Mouse (Mus musculus) intestine, embryonic 14.5 days (tissue): ENCODE results near the gene Khk. TPM values are rescaled to one million over a fixed set of nuclear protein-coding genes. Genes with fewer than 3 reads are reported as not detected.

Experiments
- ATAC-seq: fragments of 200-750 bp; cut with Nextera tagmentation; replicated peaks from 2 replicates; pipeline ENCODE4 v1.8.0; 2017; ENCODE audit warnings: low read depth, moderate number of reproducible peaks, moderate TSS enrichment, moderate library complexity; ENCODE audit not compliant: low FRiP score, low TSS enrichment
- DNase-seq: peaks from one replicate; pipeline ENCODE4 v3.0.0-alpha.2; 2018; ENCODE audit warnings: low spot score
- H3K27ac ChIP-seq: fragments of 300-500 bp; sonication (generic); 2 replicates; pipeline ENCODE4 v1.5.1; 2014; ENCODE audit warnings: low read depth, mild to moderate bottlenecking, control low read depth
- H3K27me3 ChIP-seq: fragments of 300-500 bp; sonication (generic); replicated peaks from 2 replicates; pipeline ENCODE4 v1.6.1; 2014; ENCODE audit warnings: low read length, control low read depth; ENCODE audit not compliant: control insufficient read depth, insufficient read depth
- H3K36me3 ChIP-seq: fragments of 300-500 bp; sonication (generic); 2 replicates; pipeline ENCODE4 v1.6.1; 2014; ENCODE audit warnings: low read length, control low read depth; ENCODE audit not compliant: control insufficient read depth, insufficient read depth
- H3K4me1 ChIP-seq: fragments of 300-500 bp; sonication (generic); replicated peaks from 2 replicates; pipeline ENCODE4 v1.6.1; 2014; ENCODE audit warnings: low read length, control low read depth, mixed read lengths; ENCODE audit not compliant: control insufficient read depth, insufficient read depth
- H3K4me2 ChIP-seq: fragments of 300-500 bp; sonication (generic); 2 replicates; pipeline ENCODE4 v1.6.1; 2014; ENCODE audit warnings: low read length
- H3K4me3 ChIP-seq: fragments of 300-500 bp; sonication (generic); 2 replicates; pipeline ENCODE4 v1.5.1; 2014; ENCODE audit warnings: low read depth, low read length, control low read depth, mixed read lengths
- H3K9ac ChIP-seq: fragments of 300-500 bp; sonication (generic); 2 replicates; pipeline ENCODE4 v1.6.1; 2014; ENCODE audit warnings: mild to moderate bottlenecking, low read length
- H3K9me3 ChIP-seq: fragments of 300-500 bp; sonication (generic); 2 replicates; pipeline ENCODE4 v1.6.1; 2016; ENCODE audit warnings: low read length, control low read depth; ENCODE audit not compliant: control insufficient read depth
- WGBS: fragments of 180-500 bp; shearing (Covaris S2); extraction: QIAGEN DNeasy Blood & Tissue Kit; methylation state at CpG from one replicate; pipeline ENCODE4 v1.1.7; 2014; 5-methylcytosine and 5-hydroxymethylcytosine counted together
- polyA plus RNA-seq: library from polyadenylated mRNA; unstranded; fragments of >200 nt; fragmentation: Nextera tagmentation; extraction: Ambion mirVana; gene quantifications from 2 replicates; pipeline ENCODE4 v1.2.1, GENCODE M21; 2014

The Khk gene
- polyA plus RNA-seq, 1 experiment from 2014 or later = 21.6 TPM

DNA sequence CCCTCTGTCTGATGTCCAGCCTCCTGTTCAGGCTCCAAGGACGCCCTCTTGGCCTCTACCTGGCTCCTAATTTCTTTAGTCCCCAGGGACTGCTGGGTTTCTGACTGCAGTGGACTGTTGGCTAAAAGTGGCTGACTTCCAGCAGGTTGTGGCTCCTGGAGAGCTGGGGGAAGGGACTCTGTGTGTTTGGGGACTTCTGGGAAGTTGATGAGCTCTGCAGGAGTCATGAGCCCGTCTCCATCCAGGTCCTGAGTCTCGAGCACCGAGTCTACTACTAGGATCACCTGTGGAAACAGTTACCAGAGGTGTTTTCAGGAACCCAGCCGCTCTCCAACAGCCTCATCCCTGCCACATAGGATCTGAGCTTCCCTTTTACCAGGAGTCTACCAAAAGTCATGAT lies 12.5 kb downstream of the Khk start:
- Histone ChIP-seq H3K27me3 (no peaks in the 10 kb centered on the region), H3K27ac (no peak overlapping the region), H3K9me3 (no peaks in the 10 kb centered on the region), H3K4me1 (no peaks in the 10 kb centered on the region), H3K4me3 (no peak overlapping the region), H3K36me3 (no peaks in the 10 kb centered on the region), H3K4me2 (no peak overlapping the region), H3K9ac (no peak overlapping the region)
- DNase-seq = no peak
- 69% methylated on average over 5 of the region's 5 CpGs for WGBS
- no peak for ATAC-seq

GRCm38 (mm10) chr5:30934725-30935461 lies 13.7 kb downstream of the Khk start:
- Histone ChIP-seq H3K4me3 (no peak overlapping the region), H3K36me3 (no peaks in the 10 kb centered on the region), H3K4me1 (no peaks in the 10 kb centered on the region), H3K27ac (no peak overlapping the region), H3K27me3 (no peaks in the 10 kb centered on the region), H3K9ac (no peak overlapping the region), H3K4me2 (no peak overlapping the region), H3K9me3 (no peaks in the 10 kb centered on the region)
- WGBS = 92% methylated on average over 5 of the region's 5 CpGs
- DNase-seq (no peak), ATAC-seq (no peak)

DNA sequence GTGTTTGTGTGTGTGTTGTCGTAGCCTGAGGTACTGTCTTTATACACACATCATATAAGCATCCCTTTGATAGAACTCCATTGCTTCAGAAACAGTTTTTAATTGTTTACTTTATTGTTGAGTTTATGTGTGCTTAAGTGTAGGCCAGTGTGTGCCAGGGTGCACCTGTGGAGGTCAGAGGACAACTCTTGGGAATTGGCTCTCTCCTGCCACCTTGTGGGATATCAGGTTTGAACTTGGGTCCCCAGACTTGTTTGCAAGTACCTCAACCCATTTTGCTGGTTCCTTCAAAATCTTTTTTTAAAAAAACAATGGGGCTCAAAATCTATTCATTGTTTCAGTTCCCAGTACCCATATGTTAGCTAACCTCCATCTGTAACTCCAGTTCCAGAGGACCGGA lies 21.8 kb downstream of the Khk start:
- 0 out of 2 replicates have a peak, but pooled peaks cover 2% of the 10 kb centered on the region for H3K4me1 ChIP-seq
- ATAC-seq (no peak), DNase-seq (no peak)
- peaks cover 18% of the 10 kb centered on the region for H3K27me3 ChIP-seq
- 92% methylated on average over 2 of the region's 2 CpGs for WGBS
- H3K4me2 ChIP-seq = no peak overlapping the region
- H3K9me3 ChIP-seq = no peaks in the 10 kb centered on the region
- no peaks in the 10 kb centered on the region for H3K36me3 ChIP-seq
- no peak overlapping the region for H3K27ac ChIP-seq
- H3K9ac ChIP-seq = no peak overlapping the region
- no peak overlapping the region for H3K4me3 ChIP-seq

GRCm38 (mm10) chr5:30944344-30944743 lies 23.1 kb downstream of the Khk start:
- WGBS = 88% methylated on average over 6 of the region's 6 CpGs
- H3K4me3 ChIP-seq = no peak overlapping the region
- ATAC-seq (no peak), DNase-seq (no peak)
- H3K4me1 ChIP-seq = 0 out of 2 replicates have a peak, but pooled peaks cover 2% of the 10 kb centered on the region
- no peak overlapping the region for H3K4me2 ChIP-seq
- H3K36me3 ChIP-seq = no peaks in the 10 kb centered on the region
- H3K27ac ChIP-seq = no peak overlapping the region
- no peaks in the 10 kb centered on the region for H3K9me3 ChIP-seq
- H3K9ac ChIP-seq = no peak overlapping the region
- peaks cover 18% of the 10 kb centered on the region for H3K27me3 ChIP-seq

- no peaks in the 10 kb centered on the region for H3K9me3 ChIP-seq
- peaks cover 18% of the 10 kb centered on the region for H3K27me3 ChIP-seq
- no peaks in the 10 kb centered on the region for H3K36me3 ChIP-seq
- H3K4me1 ChIP-seq = 0 out of 2 replicates have a peak, but pooled peaks cover 6% of the 10 kb centered on the region
- H3K4me3 ChIP-seq = peak within 1 kb of the TSS; percentile 41
- peak within 1 kb of the TSS; percentile 75 for H3K4me2 ChIP-seq
- DNase-seq = peak; percentile 74
- H3K27ac ChIP-seq = no peak within 1 kb of the TSS
- peak; percentile 54 for ATAC-seq
- H3K9ac ChIP-seq = peak within 1 kb of the TSS; percentile 47
- 5% methylated on average over 42 of the region's 44 CpGs for WGBS
These were observed 23.9 kb downstream of the Khk start, which contains the start of gene Cgref1 for GRCm38 (mm10) chr5:30944956-30945781. TSS of gene Cgref1 (minus strand) at chr5:30945591.

DNA sequence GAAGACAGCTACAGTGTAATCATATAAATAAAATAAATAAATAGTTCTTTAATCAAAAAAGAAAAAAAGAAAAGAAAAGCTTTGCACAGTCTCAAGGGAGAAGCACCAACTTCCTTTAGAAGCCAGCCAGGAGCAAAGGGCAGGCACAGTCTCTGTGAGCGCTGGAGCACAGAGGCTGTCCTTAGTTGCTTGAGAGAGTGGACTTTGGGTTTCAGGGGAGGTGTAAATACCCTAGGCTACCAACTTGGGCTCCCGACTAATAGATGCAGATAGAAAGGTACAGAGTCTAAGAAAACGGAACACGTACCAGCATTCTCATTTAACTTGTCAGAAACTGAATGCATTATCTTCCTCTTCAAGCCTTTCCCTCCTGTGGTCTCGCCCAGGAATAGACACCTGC lies 27.4 kb downstream of the Khk start:
- Histone ChIP-seq H3K27ac (no peak overlapping the region), H3K9me3 (no peaks in the 10 kb centered on the region), H3K4me2 (no peak overlapping the region), H3K4me3 (no peak overlapping the region), H3K36me3 (peaks cover 14% of the 10 kb centered on the region), H3K27me3 (peaks cover 18% of the 10 kb centered on the region), H3K4me1 (peaks cover 10% of the 10 kb centered on the region; the same call in 1 of the 2 replicates), H3K9ac (no peak overlapping the region)
- ATAC-seq = no peak
- 74% methylated on average over 5 of the region's 5 CpGs for WGBS
- no peak for DNase-seq

- Histone ChIP-seq H3K9me3 (no peaks in the 10 kb centered on the region), H3K27me3 (peaks cover 12% of the 10 kb centered on the region), H3K27ac (peak overlapping the region; percentile 34; the same call in 1 of the 2 replicates), H3K36me3 (peaks cover 26% of the 10 kb centered on the region), H3K4me3 (peak overlapping the region; percentile 70), H3K4me1 (peaks cover 10% of the 10 kb centered on the region; the same call in 1 of the 2 replicates), H3K4me2 (peak overlapping the region; percentile 88), H3K9ac (peak overlapping the region; percentile 47)
- DNase-seq (peak; percentile 92), ATAC-seq (peak; percentile 64)
- WGBS = under 1% methylated on average over 31 of the region's 31 CpGs
These were observed 28.6 kb downstream of the Khk start for GRCm38 (mm10) chr5:30949654-30950326.

DNA sequence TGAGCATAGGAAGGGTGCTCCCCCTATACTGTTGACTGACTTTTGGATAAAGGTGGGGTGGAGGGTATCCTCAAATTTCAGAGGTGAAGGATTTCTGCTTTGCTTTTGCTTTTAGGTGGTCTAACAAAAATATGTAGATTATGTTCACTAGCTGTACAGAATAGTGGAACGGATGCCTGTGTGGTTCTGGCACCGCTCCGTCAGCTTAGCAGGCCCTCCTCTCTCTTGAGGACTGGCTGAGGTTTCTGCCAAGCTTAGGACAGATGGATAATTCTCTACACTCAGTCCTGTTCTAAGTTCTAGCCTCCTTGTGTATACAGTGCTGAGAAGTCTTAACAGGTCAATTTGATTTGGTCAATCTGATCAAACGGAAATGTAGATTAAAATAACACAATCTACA lies 29.2 kb downstream of the Khk start:
- DNase-seq = no peak
- Histone ChIP-seq H3K9me3 (no peaks in the 10 kb centered on the region), H3K27me3 (peaks cover 7% of the 10 kb centered on the region; the same call in 1 of the 2 replicates), H3K4me1 (peaks cover 8% of the 10 kb centered on the region; the same call in 1 of the 2 replicates), H3K4me2 (peak overlapping the region; percentile 88), H3K36me3 (peaks cover 32% of the 10 kb centered on the region), H3K4me3 (peak overlapping the region; percentile 70), H3K9ac (no peak overlapping the region), H3K27ac (peak overlapping the region; percentile 34; the same call in 1 of the 2 replicates)
- 0 out of 2 replicates have a peak, but pooled peaks have one; percentile 10 for ATAC-seq
- 64% methylated on average over 4 of the region's 4 CpGs for WGBS
